Mouse (Mus musculus): ENCODE measurements at regions not wholly inside any gene's neighbourhood (a gene's known extent, or its start where the extent isn't known, plus 50 kb on each side); places are given as distances from the start of the nearest gene placed in this dataset.

- DNase-seq = no peak
Measured at GRCm38 (mm10) chr12:59970775-59971174, 751.2 kb upstream of the Fbxo33 start.

DNA sequence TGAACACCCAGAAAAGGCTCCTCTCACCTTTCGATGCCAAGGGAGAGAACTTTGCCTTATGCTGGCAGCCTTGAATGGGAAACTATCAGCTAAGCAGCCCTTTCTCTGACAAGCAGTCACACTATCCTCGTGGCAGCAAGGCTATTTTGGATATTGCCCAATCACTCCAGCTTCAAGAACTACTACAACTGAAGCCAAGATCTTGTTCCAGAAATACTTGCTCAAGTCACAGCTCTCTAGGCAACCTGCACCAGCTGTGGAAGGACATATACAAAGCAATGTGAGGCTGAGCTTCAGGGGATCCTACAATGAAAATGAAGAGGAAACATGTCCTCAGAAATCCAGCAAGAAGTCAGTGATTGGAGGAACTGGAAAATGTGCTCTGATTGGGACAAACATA, 750.4 kb upstream of the Fbxo33 start:
- DNase-seq = peak; percentile 87

DNA sequence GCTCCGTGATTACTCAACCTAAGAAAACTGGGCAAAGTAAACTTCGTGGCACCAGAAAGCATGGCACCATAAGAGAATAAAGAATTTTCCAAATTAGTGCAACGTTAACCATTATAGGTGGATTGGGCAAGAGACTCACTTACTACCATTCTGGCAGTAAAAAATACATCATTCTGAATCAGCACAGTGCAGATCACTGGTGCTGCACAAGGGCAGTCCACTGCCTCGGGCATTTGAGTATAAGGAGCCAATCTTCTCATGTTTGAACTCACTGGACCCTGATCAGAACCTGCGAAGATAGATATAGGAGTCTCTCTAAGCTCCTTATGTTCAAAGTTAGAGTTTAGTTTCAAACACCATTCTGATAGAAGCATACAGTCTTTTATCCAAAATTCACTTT, 747.7 kb upstream of the Fbxo33 start:
- no peak for DNase-seq

DNA sequence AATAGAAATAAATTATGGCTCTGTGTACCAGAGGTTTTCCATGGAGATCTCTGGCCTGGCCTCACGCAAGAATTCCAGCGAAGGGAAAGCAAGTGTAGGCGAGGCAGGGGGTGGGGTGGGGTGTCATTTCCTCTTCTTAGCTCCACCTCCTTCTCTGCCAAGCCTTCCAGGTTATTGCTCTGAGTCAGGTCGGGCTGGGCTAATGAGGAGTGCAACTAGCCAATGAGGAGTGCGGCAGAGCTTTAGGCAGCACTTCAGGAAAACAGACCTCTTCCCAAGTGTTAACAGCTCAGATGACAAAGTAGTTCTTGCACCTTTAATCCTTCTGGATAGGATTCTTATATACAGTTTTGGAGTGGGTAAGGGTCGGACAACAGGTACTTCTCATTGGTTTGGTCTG, 741.6 kb upstream of the Fbxo33 start:
- no peak for DNase-seq

GRCm38 (mm10) chr12:59932471-59932870, 712.9 kb upstream of the Fbxo33 start:
- no peak for DNase-seq

- DNase-seq = no peak
Measured at GRCm38 (mm10) chr12:59925071-59925470, 705.5 kb upstream of the Fbxo33 start.

DNA sequence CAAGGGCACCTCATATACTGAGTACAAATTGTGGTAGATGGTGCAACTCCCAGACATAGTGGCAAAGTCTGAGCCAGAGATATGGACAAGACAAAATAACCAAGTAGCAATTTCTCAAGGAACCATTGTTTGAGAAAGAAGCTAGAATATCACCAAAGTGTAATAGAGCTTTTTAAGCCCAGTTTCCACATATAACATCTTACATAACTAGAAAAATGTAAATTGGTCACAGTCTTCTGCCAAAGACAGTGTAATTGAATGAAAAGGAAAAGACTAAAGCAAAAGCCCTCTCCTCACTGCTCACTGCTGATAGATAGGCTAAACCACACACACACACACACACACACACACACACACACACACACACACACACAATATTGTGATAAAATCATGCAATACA, 679.4 kb upstream of the Fbxo33 start:
- DNase-seq = no peak

- DNase-seq = no peak
Measured at GRCm38 (mm10) chr12:59890973-59891372, 671.4 kb upstream of the Fbxo33 start.
